Mouse (Mus musculus): Measurements from ENCODE around the gene Bahd1. TPM values are rescaled to one million over a fixed set of nuclear protein-coding genes. Genes with fewer than 3 reads are reported as not detected.

The Bahd1 gene
- total and polyA plus RNA-seq, 2 experiments: 2.3 to 6.3 TPM

- peak; percentile 68 for DNase-seq (ENCODE audit: extremely low read depth, low read depth, low spot score)
Observed at GRCm38 (mm10) chr2:118913551-118914276, 13.5 kb downstream of the Bahd1 start.

GRCm38 (mm10) chr2:118914685-118915084 lies 14.5 kb downstream of the Bahd1 start:
- no peak for DNase-seq (ENCODE audit: extremely low read depth, low read depth, low spot score)
- H3K9ac ChIP-seq (ENCODE audit: low read depth, low read length): no peak overlapping the region
- no peaks in the 10 kb centered on the region for H3K36me3 ChIP-seq (ENCODE audit: control insufficient read depth, insufficient read depth, low read length)
- no peaks in the 10 kb centered on the region for H3K27me3 ChIP-seq (ENCODE audit: control insufficient read depth, insufficient read depth, low read length)
- TF ChIP-seq POLR2A (IDR thresholded peaks at IDR 0.05; ENCODE audit: extremely low read depth, insufficient read depth, low read length) (no peak), CTCF (IDR thresholded peaks at IDR 0.05; ENCODE audit: low read depth, low read length) (no peak)
- WGBS: 70% methylated on average over 8 of the region's 8 CpGs
- no peak overlapping the region for H3K27ac ChIP-seq (replicated peaks; ENCODE audit: insufficient read depth, low read depth, low read length)
- no peak overlapping the region for H3K4me3 ChIP-seq (ENCODE audit: insufficient read depth, low read depth, low read length)
- H3K4me1 ChIP-seq (ENCODE audit: control insufficient read depth, insufficient read depth, low read length): peaks cover 17% of the 10 kb centered on the region
- peaks cover 23% of the 10 kb centered on the region for H3K79me2 ChIP-seq (ENCODE audit: control insufficient read depth, insufficient read depth, low read length)

More at GRCm38 (mm10) chr2:118913551-118914276, 13.5 kb downstream of the Bahd1 start:
- Histone ChIP-seq H3K36me3 (ENCODE audit: control insufficient read depth, insufficient read depth, low read length) (no peaks in the 10 kb centered on the region), H3K27ac (replicated peaks; ENCODE audit: insufficient read depth, low read depth, low read length) (peak overlapping the region; percentile 62), H3K4me3 (ENCODE audit: insufficient read depth, low read depth, low read length) (0 out of 2 replicates have a peak overlapping the region, but pooled peaks have one; percentile 5), H3K9ac (ENCODE audit: low read depth, low read length) (no peak overlapping the region; the same call in 1 of the 2 replicates), H3K79me2 (ENCODE audit: control insufficient read depth, insufficient read depth, low read length) (peaks cover 25% of the 10 kb centered on the region), H3K27me3 (ENCODE audit: control insufficient read depth, insufficient read depth, low read length) (no peaks in the 10 kb centered on the region), H3K4me1 (ENCODE audit: control insufficient read depth, insufficient read depth, low read length) (peaks cover 17% of the 10 kb centered on the region)
- no peak for TF ChIP-seq CTCF (IDR thresholded peaks at IDR 0.05; ENCODE audit: low read depth, low read length)
- TF ChIP-seq POLR2A (IDR thresholded peaks at IDR 0.05; ENCODE audit: extremely low read depth, insufficient read depth, low read length): no peak
- 29% methylated on average over 11 of the region's 11 CpGs for WGBS

GRCm38 (mm10) chr2:118916436-118916835 lies 16.3 kb downstream of the Bahd1 start:
- no peaks in the 10 kb centered on the region for H3K27me3 ChIP-seq (ENCODE audit: control insufficient read depth, insufficient read depth, low read length)
- TF ChIP-seq CTCF (IDR thresholded peaks at IDR 0.05; ENCODE audit: low read depth, low read length): no peak
- no peak for TF ChIP-seq POLR2A (IDR thresholded peaks at IDR 0.05; ENCODE audit: extremely low read depth, insufficient read depth, low read length)
- no peak overlapping the region for H3K9ac ChIP-seq (ENCODE audit: low read depth, low read length)
- H3K4me3 ChIP-seq (ENCODE audit: insufficient read depth, low read depth, low read length): no peak overlapping the region
- peaks cover 17% of the 10 kb centered on the region for H3K79me2 ChIP-seq (ENCODE audit: control insufficient read depth, insufficient read depth, low read length)
- no peaks in the 10 kb centered on the region; the same call in 1 of the 2 replicates for H3K36me3 ChIP-seq (ENCODE audit: control insufficient read depth, insufficient read depth, low read length)
- 92% methylated on average over 17 of the region's 17 CpGs for WGBS
- H3K4me1 ChIP-seq (ENCODE audit: control insufficient read depth, insufficient read depth, low read length): peaks cover 13% of the 10 kb centered on the region
- H3K27ac ChIP-seq (replicated peaks; ENCODE audit: insufficient read depth, low read depth, low read length): no peak overlapping the region
- DNase-seq (ENCODE audit: extremely low read depth, low read depth, low spot score): no peak

- Histone ChIP-seq H3K36me3 (ENCODE audit: control insufficient read depth, insufficient read depth, low read length) (no peaks in the 10 kb centered on the region; the same call in 1 of the 2 replicates), H3K27ac (replicated peaks; ENCODE audit: insufficient read depth, low read depth, low read length) (no peak overlapping the region), H3K79me2 (ENCODE audit: control insufficient read depth, insufficient read depth, low read length) (peaks cover 10% of the 10 kb centered on the region), H3K4me3 (ENCODE audit: insufficient read depth, low read depth, low read length) (no peak overlapping the region), H3K27me3 (ENCODE audit: control insufficient read depth, insufficient read depth, low read length) (no peaks in the 10 kb centered on the region), H3K9ac (ENCODE audit: low read depth, low read length) (no peak overlapping the region), H3K4me1 (ENCODE audit: control insufficient read depth, insufficient read depth, low read length) (peaks cover 7% of the 10 kb centered on the region)
- WGBS: 78% methylated on average over 1 of the region's 1 CpGs
- TF ChIP-seq POLR2A (IDR thresholded peaks at IDR 0.05; ENCODE audit: extremely low read depth, insufficient read depth, low read length) (no peak), CTCF (IDR thresholded peaks at IDR 0.05; ENCODE audit: low read depth, low read length) (no peak)
- DNase-seq (ENCODE audit: extremely low read depth, low read depth, low spot score): no peak
Observed at GRCm38 (mm10) chr2:118918543-118918942, 18.4 kb downstream of the Bahd1 start.

GRCm38 (mm10) chr2:118920428-118920827 lies 20.3 kb downstream of the Bahd1 start:
- H3K27me3 ChIP-seq (ENCODE audit: control insufficient read depth, insufficient read depth, low read length): no peaks in the 10 kb centered on the region
- no peak overlapping the region for H3K4me3 ChIP-seq (ENCODE audit: insufficient read depth, low read depth, low read length)
- no peak overlapping the region for H3K27ac ChIP-seq (replicated peaks; ENCODE audit: insufficient read depth, low read depth, low read length)
- H3K79me2 ChIP-seq (ENCODE audit: control insufficient read depth, insufficient read depth, low read length): peaks cover 5% of the 10 kb centered on the region
- 85% methylated on average over 3 of the region's 3 CpGs for WGBS
- no peaks in the 10 kb centered on the region for H3K4me1 ChIP-seq (ENCODE audit: control insufficient read depth, insufficient read depth, low read length)
- no peak for DNase-seq (ENCODE audit: extremely low read depth, low read depth, low spot score)
- no peaks in the 10 kb centered on the region; the same call in 1 of the 2 replicates for H3K36me3 ChIP-seq (ENCODE audit: control insufficient read depth, insufficient read depth, low read length)
- no peak overlapping the region for H3K9ac ChIP-seq (ENCODE audit: low read depth, low read length)
- TF ChIP-seq POLR2A (IDR thresholded peaks at IDR 0.05; ENCODE audit: extremely low read depth, insufficient read depth, low read length) (no peak), CTCF (IDR thresholded peaks at IDR 0.05; ENCODE audit: low read depth, low read length) (no peak)

- Histone ChIP-seq H3K4me1 (ENCODE audit: control insufficient read depth, insufficient read depth, low read length) (peaks cover 3% of the 10 kb centered on the region), H3K27ac (replicated peaks; ENCODE audit: insufficient read depth, low read depth, low read length) (no peak overlapping the region), H3K27me3 (ENCODE audit: control insufficient read depth, insufficient read depth, low read length) (no peaks in the 10 kb centered on the region), H3K79me2 (ENCODE audit: control insufficient read depth, insufficient read depth, low read length) (no peaks in the 10 kb centered on the region), H3K4me3 (ENCODE audit: insufficient read depth, low read depth, low read length) (peak overlapping the region; percentile 93), H3K9ac (ENCODE audit: low read depth, low read length) (no peak overlapping the region), H3K36me3 (ENCODE audit: control insufficient read depth, insufficient read depth, low read length) (no peaks in the 10 kb centered on the region; the same call in 1 of the 2 replicates)
- no peak for DNase-seq (ENCODE audit: extremely low read depth, low read depth, low spot score)
- no peak for TF ChIP-seq CTCF (IDR thresholded peaks at IDR 0.05; ENCODE audit: low read depth, low read length)
- TF ChIP-seq POLR2A (IDR thresholded peaks at IDR 0.05; ENCODE audit: extremely low read depth, insufficient read depth, low read length): no peak
- 4% methylated on average over 6 of the region's 6 CpGs for WGBS
Observed at GRCm38 (mm10) chr2:118925952-118926351, 25.8 kb downstream of the Bahd1 start.
